Mouse (Mus musculus): ENCODE measurements at regions not wholly inside any gene's neighbourhood (a gene's known extent, or its start where the extent isn't known, plus 50 kb on each side); places are given as distances from the start of the nearest gene placed in this dataset.

GRCm38 (mm10) chr3:34522054-34522684 is 128.0 kb upstream of the Sox2 start:
- no peak for DNase-seq

DNA sequence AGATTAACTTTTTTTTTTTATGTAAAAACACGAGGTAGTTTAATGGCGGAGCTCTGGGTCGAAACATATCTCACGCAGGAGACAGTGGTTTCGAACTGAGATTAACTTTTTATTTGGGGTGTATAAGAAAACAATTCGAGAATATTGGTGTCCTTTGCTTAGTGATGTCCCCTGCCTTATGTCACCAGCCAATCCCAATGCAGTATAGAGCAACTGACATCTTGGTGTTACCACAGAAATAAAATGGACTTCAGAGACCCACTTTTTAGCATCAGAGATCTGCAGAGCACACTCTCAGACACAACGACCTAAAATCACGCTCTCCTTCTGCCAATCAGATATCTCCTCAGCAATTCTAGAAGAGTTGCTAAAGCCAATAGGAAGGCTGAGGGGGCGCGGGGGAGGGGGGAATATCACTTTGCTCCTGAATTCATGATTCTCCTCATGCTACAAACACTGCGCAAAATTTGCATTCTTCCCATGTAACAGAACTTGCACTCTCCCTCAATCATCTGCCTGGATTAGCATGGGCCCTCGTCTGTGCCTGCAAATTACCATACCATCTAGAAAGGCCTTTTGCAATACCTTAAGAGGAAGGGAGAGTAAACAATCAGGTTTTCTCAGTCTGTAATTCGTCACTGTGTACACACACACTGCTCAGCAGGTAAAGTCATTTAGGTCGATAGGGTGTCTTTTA is 128.7 kb upstream of the Sox2 start:
- DNase-seq: no peak

GRCm38 (mm10) chr3:34512503-34513145 is 137.6 kb upstream of the Sox2 start:
- no peak for DNase-seq

DNA sequence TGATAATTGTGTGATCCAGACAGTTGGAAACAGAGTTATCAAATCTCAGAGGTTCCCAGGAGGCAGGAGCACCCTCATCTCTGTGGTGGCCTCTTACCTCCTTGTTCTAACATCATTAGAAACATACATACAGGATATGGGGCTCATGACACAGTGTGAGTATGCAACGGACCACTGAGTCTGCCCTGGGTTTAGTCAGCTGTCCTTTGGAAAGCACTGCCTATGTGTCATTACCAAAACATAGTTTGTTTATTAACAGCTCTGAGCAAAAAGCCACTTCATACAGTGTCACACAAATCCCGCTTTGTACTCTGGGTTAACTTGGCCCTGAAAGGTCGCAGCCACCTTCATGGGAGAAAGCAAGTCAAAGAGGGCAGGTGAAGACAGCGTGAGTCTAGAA is 139.5 kb upstream of the Sox2 start:
- DNase-seq: no peak

GRCm38 (mm10) chr3:34509160-34509559 is 141.0 kb upstream of the Sox2 start:
- DNase-seq: no peak

- no peak for DNase-seq
Observed at GRCm38 (mm10) chr3:34504573-34504894, 145.7 kb upstream of the Sox2 start.

- DNase-seq: no peak
Observed at GRCm38 (mm10) chr3:34503874-34504572, 146.2 kb upstream of the Sox2 start.

DNA sequence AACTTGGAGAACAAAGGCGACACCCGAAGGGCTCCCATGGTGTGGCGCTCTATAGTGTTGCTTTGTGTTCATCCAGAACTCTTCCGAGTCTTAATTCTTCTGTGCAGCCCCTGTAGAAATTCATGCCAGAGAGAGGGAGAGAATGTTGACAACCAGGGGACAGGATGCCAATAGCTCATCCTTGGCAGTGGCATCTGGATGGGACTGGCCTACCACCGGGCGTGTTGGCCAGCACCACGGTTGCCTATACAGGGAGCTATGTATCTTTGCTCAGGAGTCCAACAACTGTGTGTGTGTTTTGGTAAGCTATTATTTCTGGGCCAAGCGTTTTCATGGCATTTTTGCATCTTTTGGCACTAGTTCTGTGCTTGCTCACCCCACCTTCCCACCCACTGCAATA is 153.4 kb upstream of the Sox2 start:
- no peak for DNase-seq

DNA sequence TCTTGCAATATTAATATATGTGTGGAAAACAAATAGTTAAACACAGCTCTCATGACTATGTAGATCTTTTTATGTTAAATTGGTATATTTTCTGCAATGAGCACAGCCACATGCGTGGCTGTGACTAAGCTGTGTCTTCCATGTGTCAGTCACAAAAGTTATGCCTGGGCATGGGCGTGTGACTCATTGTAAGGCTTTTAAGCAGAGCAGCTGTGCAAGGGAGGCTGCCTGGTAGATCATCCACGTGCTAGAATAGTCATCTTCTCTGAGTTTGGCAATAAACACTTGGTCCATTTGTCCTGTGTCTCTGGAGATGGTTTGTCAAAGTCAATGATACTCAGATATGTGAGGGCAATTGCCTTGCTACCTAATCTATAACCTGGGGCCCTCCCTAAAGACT is 154.6 kb upstream of the Sox2 start:
- DNase-seq: no peak

DNA sequence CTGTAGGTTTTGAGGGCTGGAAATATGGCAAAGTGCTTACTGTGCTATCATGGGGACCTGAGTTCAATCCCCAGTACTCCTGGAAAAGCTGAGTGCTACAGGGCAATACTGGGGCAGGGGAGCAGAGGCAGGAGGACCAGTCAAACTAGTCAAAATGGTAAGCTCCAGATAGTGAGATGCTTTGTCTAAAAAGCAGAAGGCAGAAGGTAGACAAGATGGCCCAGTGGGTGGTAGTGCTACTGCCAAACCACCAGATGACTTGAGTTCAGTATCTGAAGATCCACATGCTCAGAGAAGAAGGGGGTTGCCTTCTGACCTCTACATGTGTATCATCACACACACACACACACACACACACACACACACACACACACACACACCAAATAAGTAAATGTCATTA is 156.3 kb upstream of the Sox2 start:
- DNase-seq: no peak

- DNase-seq: no peak
Observed at GRCm38 (mm10) chr3:34489008-34489407, 161.2 kb upstream of the Sox2 start.

DNA sequence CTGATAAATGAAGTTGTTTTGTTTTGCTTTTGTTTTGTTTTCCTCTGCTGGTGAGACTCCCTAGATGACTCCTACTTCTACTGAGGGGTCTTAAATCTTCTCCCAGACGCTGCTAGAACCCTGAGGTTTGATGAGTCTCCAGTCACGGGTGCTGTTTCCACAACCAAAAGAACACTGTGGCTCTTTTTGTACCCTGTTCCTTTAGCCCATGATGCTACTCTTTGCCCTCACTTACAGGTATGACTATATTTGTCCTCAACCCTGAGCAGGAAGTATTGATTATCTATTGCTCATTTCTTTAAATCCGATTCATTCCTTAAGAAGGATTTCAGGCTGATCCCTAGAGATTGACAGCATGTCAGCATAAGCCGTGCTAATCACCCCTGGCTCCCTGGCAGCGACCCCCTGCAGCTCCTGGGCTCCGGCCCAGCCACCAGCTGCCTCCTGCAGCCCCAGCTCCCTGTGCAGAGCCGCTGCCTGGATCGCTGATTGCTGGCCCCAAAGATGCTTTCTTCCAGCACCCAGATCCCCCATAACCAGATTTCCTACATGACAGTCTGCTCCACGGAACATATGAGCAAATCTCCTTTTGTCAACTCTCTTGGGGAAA is 163.7 kb upstream of the Sox2 start:
- no peak for DNase-seq

GRCm38 (mm10) chr3:34485345-34486223 is 164.6 kb upstream of the Sox2 start:
- DNase-seq: peak; percentile 50

GRCm38 (mm10) chr3:34483934-34484333 is 166.3 kb upstream of the Sox2 start:
- no peak for DNase-seq

DNA sequence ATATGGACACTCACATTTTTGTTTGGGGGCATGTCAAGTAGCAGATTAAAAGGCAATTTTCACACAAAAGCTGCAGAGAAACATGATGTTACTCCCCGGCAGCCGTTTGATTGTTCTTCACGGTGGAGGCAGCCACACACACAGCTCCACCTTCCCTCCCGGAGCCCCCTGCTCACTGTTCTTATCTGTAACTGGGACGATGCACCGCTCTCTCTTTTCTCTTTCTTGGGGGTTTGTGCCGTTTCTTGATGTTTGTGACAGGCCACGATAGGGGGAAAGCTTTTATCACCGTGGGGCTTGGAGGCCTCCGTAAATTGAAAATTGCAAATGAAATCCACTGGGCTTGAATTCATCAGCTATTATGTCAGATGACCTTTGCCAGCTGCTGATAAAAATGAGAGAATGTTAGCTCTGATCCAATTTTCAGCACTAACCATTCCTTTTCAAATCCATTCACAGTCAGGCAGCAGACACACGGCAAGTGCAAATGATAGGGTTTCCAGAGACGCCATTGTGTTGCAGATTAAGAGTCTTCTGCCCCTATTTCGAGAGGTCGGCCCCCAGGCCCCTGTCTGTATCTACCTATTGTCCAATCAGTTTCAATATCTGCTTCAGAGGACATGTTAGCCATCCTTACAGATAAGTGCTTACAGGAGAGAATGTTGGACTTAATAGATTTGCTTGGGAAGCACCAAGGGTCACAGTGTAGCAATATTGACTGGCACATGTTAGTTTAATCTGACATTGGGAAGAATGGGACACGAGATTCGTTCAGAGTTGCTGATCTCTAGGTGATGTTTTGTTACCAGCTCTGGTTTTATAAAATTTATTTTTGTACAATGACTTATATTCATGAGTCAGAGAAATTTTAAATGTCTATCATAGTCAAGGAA is 168.1 kb upstream of the Sox2 start:
- no peak for DNase-seq

- DNase-seq: no peak
Observed at GRCm38 (mm10) chr3:34481314-34481713, 168.9 kb upstream of the Sox2 start.

DNA sequence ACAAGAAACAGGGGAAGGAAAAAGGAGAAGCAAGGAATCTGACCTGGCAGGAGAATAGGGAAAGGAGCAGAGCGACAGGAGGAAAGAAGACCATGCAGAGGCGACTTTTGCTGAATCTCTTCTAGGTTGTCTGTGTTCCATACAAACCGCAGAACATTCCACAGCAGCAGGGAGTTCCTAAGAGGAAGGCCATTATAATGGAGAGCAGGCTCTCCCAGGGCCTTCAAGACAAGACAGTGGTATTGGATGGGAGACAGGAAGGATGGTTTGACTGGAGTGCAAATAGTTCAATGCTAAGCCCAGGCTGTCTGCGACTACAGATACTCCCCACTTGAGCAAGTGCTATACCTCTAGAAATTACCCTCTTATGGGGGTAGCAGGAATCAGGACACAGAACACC is 176.1 kb upstream of the Sox2 start:
- no peak for DNase-seq

DNA sequence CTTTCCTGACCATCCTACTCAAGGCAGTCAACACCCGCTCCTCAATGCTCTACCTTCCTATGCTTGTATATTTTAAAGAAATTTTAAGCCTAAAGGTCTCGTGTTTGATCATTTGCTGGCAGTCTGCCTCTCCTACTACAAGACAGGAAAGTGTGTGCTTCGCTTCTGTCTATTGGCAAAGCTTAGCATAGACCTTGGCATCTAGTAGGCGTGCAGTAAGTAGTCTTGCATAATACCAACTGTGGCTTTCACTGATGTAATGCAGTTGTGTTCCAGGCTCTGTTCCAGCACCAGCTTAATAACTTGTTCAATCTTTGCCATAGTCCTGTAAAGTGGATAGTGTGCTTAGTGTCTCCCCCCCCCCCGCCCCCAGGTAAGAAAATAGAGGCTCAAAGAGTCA is 179.5 kb upstream of the Sox2 start:
- no peak for DNase-seq

DNA sequence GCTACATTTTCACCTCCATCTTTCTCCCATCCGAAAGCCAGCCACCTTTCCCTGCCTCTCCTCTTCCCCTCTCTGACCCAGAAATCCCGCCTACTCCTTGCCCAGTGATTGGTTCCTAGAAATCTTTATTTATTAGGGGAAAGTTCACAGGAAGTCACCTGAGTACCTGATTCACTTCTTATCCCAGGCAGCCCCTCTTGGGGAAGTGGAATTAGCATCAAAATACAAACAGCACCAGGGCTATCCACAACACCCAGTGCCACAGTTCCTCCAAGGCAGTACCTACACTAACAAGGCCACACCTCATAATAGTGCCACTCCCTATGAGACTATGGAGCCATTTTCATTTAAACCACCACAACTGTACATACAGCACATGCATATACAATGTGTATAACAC is 180.3 kb upstream of the Sox2 start:
- DNase-seq: no peak

- DNase-seq: no peak
Observed at GRCm38 (mm10) chr3:34466312-34466711, 183.9 kb upstream of the Sox2 start.

- no peak for DNase-seq
Observed at GRCm38 (mm10) chr3:34465040-34465831, 185.0 kb upstream of the Sox2 start.

All from kidney, adult 18-20 months (tissue).